Mouse (Mus musculus) kidney, postnatal 0 days (tissue): ENCODE results near the gene Tma7. TPM values are rescaled to one million over a fixed set of nuclear protein-coding genes. Genes with fewer than 3 reads are reported as not detected.

Experiments used
- ATAC-seq: fragments of 200-750 bp; cut with Nextera tagmentation; replicated peaks from 2 replicates; pipeline ENCODE4 v1.8.0; 2017; ENCODE audit warnings: low read depth, moderate number of reproducible peaks, moderate TSS enrichment, moderate library complexity; ENCODE audit not compliant: low FRiP score
- DNase-seq: peaks from one replicate; pipeline ENCODE4 v3.0.0-alpha.2; 2016; ENCODE audit warnings: low spot score
- H3K27ac ChIP-seq: fragments of 300-500 bp; sonication (generic); 2 replicates; pipeline ENCODE4 v1.5.1; 2014; ENCODE audit warnings: mild to moderate bottlenecking
- H3K27me3 ChIP-seq: fragments of 300-500 bp; sonication (generic); 2 replicates; pipeline ENCODE4 v1.6.1; 2014; ENCODE audit warnings: low read length, mixed read lengths; ENCODE audit not compliant: insufficient read depth
- H3K36me3 ChIP-seq: fragments of 300-500 bp; sonication (generic); 2 replicates; pipeline ENCODE4 v1.6.1; 2014; ENCODE audit warnings: low read length, mixed read lengths; ENCODE audit not compliant: insufficient read depth
- H3K4me1 ChIP-seq: fragments of 300-500 bp; sonication (generic); replicated peaks from 2 replicates; pipeline ENCODE4 v1.6.1; 2014; ENCODE audit warnings: antibody characterized with exemption, low read length, mixed read lengths; ENCODE audit not compliant: insufficient read depth
- H3K4me2 ChIP-seq: fragments of 300-500 bp; sonication (generic); 2 replicates; pipeline ENCODE4 v1.6.1; 2014; ENCODE audit warnings: mild to moderate bottlenecking, low read length, moderate library complexity, mixed read lengths
- H3K4me3 ChIP-seq: fragments of 300-500 bp; sonication (generic); replicated peaks from 2 replicates; pipeline ENCODE4 v1.5.1; 2014; ENCODE audit warnings: low read depth, low read length
- H3K9ac ChIP-seq: fragments of 300-500 bp; sonication (generic); 2 replicates; pipeline ENCODE4 v1.6.1; 2014; ENCODE audit warnings: low read depth, low read length
- H3K9me3 ChIP-seq: fragments of 300-500 bp; sonication (generic); replicated peaks from 2 replicates; pipeline ENCODE4 v1.6.1; 2016; ENCODE audit warnings: low read length, inconsistent platforms, mixed read lengths
- CTCF ChIP-seq: IDR thresholded peaks from 2 replicates; pipeline ENCODE4 v1.5.1; 2016; ENCODE audit warnings: antibody characterized with exemption, low read depth, mild to moderate bottlenecking, moderate library complexity
- WGBS: fragments of 180-500 bp; shearing (Covaris S2); extraction: QIAGEN DNeasy Blood & Tissue Kit; methylation state at CpG from one replicate; pipeline ENCODE4 v1.1.7; 2014; 5-methylcytosine and 5-hydroxymethylcytosine counted together
- polyA plus RNA-seq: library from polyadenylated mRNA; unstranded; fragments of >200 nt; fragmentation: Nextera tagmentation; extraction: Ambion mirVana; gene quantifications from 2 replicates; pipeline ENCODE4 v1.2.1, GENCODE M21; 2015

Gene Tma7
- 635 and 680 TPM in 2 replicates for polyA plus RNA-seq

- Histone ChIP-seq H3K27me3 (no peaks in the 10 kb centered on the region), H3K4me2 (peak within 1 kb of the TSS; percentile 66), H3K9me3 (no peaks in the 10 kb centered on the region), H3K9ac (peak within 1 kb of the TSS; percentile 78), H3K36me3 (0 out of 2 replicates have a peak, but pooled peaks cover 8% of the 10 kb centered on the region), H3K4me1 (peaks cover 17% of the 10 kb centered on the region; the same call in 1 of the 2 replicates), H3K27ac (peak within 1 kb of the TSS; percentile 75), H3K4me3 (peak within 1 kb of the TSS; percentile 67)
- DNase-seq (peak; percentile 94), ATAC-seq (peak; percentile 96)
- TF ChIP-seq CTCF, result no peak
- WGBS, result under 1% methylated on average over 37 of the region's 37 CpGs
These were observed at the start of gene Tma7, which contains the start of gene Ccdc51 for GRCm38 (mm10) chr9:109082124-109082800. TSS of gene Tma7 (minus strand) at chr9:109082587. TSS of gene Ccdc51 (plus strand) at chr9:109082493.

DNA sequence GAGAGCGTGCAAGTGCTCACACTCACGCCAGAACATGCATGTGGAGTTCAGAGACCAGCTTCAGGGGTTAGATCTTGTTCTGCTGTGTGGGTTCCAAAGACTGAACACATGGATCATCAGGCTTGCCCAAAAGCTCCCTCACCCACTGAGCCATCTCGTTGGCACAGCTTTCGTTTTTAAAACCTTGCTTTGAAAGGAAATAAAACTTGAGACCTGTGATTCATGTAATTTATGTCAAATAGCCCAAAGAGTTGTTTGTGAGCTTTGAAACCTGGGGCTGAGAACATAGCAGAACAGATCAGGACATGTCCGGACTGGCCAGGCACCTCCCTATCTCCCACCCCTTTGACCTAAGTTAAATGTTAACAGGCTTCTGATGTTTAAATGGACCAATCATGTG is 47.7 kb upstream of the Tma7 start:
- no peaks in the 10 kb centered on the region for H3K27me3 ChIP-seq
- no peak for TF ChIP-seq CTCF
- no peak overlapping the region for H3K4me2 ChIP-seq
- ATAC-seq (no peak), DNase-seq (no peak)
- H3K4me3 ChIP-seq, result no peak overlapping the region
- no peak overlapping the region for H3K9ac ChIP-seq
- H3K27ac ChIP-seq, result no peak overlapping the region
- 55% methylated on average over 5 of the region's 5 CpGs for WGBS
- no peaks in the 10 kb centered on the region for H3K9me3 ChIP-seq
- H3K36me3 ChIP-seq, result no peaks in the 10 kb centered on the region
- H3K4me1 ChIP-seq, result no peaks in the 10 kb centered on the region

DNA sequence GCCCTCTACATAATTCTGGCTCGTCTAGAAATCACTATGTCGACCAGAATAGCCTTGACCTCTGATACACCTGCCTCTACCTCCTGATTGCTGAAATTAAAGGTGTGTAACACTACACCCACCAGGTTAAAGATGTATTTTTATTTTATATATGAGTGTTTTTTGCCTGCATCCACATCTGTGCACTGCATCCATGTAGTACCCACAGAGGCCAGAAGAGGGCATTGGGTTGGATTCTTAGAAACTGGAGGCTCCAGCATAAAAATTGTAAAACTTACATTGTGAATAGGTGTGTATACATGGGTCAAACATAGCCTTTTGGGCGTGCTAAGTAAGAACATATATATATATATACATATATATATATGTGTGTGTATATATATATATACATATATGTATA is 45.8 kb upstream of the Tma7 start:
- H3K4me2 ChIP-seq, result no peak overlapping the region
- peak; percentile 41 for DNase-seq
- no peaks in the 10 kb centered on the region for H3K27me3 ChIP-seq
- ATAC-seq, result no peak
- H3K9ac ChIP-seq, result no peak overlapping the region
- 55% methylated on average over 3 of the region's 3 CpGs for WGBS
- peak; percentile 68 for TF ChIP-seq CTCF
- H3K4me3 ChIP-seq, result no peak overlapping the region
- no peaks in the 10 kb centered on the region for H3K36me3 ChIP-seq
- H3K27ac ChIP-seq, result no peak overlapping the region
- H3K9me3 ChIP-seq, result no peaks in the 10 kb centered on the region
- H3K4me1 ChIP-seq, result no peaks in the 10 kb centered on the region

DNA sequence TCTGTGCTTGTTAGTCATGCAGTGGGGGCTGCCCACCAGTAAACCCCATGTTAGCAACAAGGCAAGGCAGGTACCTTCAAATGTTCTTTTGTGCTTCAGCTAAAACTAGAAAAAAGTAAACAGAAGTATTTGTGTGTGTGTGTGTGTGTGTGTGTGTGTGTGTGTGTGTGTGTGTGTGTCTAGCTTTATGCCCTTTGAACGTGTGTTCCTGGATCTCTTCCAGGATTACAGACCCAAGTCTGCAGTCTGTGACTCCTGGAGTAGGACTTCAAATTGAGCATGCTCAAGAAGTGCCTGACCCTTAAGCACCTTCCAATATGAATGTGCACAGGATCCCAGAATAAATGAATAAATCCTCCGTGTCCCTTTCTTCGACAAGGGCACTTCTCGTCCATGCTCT is 44.7 kb upstream of the Tma7 start:
- Histone ChIP-seq H3K4me1 (no peaks in the 10 kb centered on the region), H3K36me3 (no peaks in the 10 kb centered on the region), H3K9me3 (no peaks in the 10 kb centered on the region), H3K4me3 (no peak overlapping the region), H3K27me3 (no peaks in the 10 kb centered on the region), H3K4me2 (no peak overlapping the region), H3K27ac (no peak overlapping the region), H3K9ac (no peak overlapping the region)
- ATAC-seq (no peak), DNase-seq (no peak)
- WGBS, result 80% methylated on average over 4 of the region's 4 CpGs
- no peak for TF ChIP-seq CTCF

- DNase-seq (no peak), ATAC-seq (no peak)
- no peak overlapping the region for H3K4me2 ChIP-seq
- no peak overlapping the region for H3K27ac ChIP-seq
- H3K4me3 ChIP-seq, result no peak overlapping the region
- TF ChIP-seq CTCF, result no peak
- H3K9me3 ChIP-seq, result no peaks in the 10 kb centered on the region
- 72% methylated on average over 3 of the region's 3 CpGs for WGBS
- no peaks in the 10 kb centered on the region for H3K4me1 ChIP-seq
- H3K27me3 ChIP-seq, result no peaks in the 10 kb centered on the region
- no peaks in the 10 kb centered on the region for H3K36me3 ChIP-seq
- no peak overlapping the region for H3K9ac ChIP-seq
These were observed 43.1 kb upstream of the Tma7 start for GRCm38 (mm10) chr9:109125481-109125880.

- 72% methylated on average over 2 of the region's 2 CpGs for WGBS
- no peak for ATAC-seq
These were observed 42.7 kb upstream of the Tma7 start for GRCm38 (mm10) chr9:109125043-109125442.

GRCm38 (mm10) chr9:109124164-109124563 is 41.8 kb upstream of the Tma7 start:
- H3K9ac ChIP-seq, result no peak overlapping the region
- WGBS, result 90% methylated on average over 3 of the region's 3 CpGs
- TF ChIP-seq CTCF, result no peak
- no peak overlapping the region for H3K27ac ChIP-seq
- no peak overlapping the region for H3K4me2 ChIP-seq
- no peak for DNase-seq
- ATAC-seq, result no peak
- no peaks in the 10 kb centered on the region for H3K4me1 ChIP-seq
- no peaks in the 10 kb centered on the region for H3K27me3 ChIP-seq
- H3K36me3 ChIP-seq, result peaks cover 6% of the 10 kb centered on the region; the same call in 1 of the 2 replicates
- H3K9me3 ChIP-seq, result no peaks in the 10 kb centered on the region
- no peak overlapping the region for H3K4me3 ChIP-seq

More at GRCm38 (mm10) chr9:109125043-109125442, 42.7 kb upstream of the Tma7 start:
- H3K4me3 ChIP-seq, result no peak overlapping the region
- H3K36me3 ChIP-seq, result no peaks in the 10 kb centered on the region
- no peak for DNase-seq
- H3K4me2 ChIP-seq, result no peak overlapping the region
- H3K27ac ChIP-seq, result no peak overlapping the region
- H3K4me1 ChIP-seq, result no peaks in the 10 kb centered on the region
- H3K27me3 ChIP-seq, result no peaks in the 10 kb centered on the region
- TF ChIP-seq CTCF, result no peak
- H3K9ac ChIP-seq, result no peak overlapping the region
- no peaks in the 10 kb centered on the region for H3K9me3 ChIP-seq
